7 mouse cellular contexts compared by ENCODE assay signal in the genomic region with DNA sequence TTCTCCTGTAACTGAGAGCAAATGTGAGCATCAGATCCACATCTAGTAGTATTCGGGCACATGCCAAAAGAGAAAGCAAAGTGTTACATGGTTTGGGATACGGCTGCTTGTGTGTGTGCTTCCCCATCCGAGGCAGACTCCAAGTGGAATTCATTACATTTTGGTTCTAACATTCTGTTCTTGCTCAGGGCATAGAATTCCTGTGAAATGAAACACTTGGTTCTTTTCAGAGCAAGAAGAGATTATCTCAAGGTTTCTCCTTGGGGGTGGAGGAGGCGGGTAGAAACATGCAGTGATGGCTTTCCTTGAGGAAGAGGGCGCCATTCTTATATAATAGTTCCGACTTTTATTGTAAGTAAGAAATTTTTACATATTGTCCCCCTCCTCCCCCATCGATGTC. TPM values are rescaled to one million over a fixed set of nuclear protein-coding genes. Genes with fewer than 3 reads are reported as not detected.
DNase-seq lines count a peak whose midpoint lies in the region; ATAC-seq and TF ChIP-seq lines count a peak whose summit lies in the region.

No protein-coding gene starts in this region.

- intact Hi-C loops in left cerebral cortex, adult 2 months (cut with DNase I) = loop anchor here (5.0 kb wide), 1 partner anchor 109 kb away; no protein-coding TSS in a partner anchor
- intact Hi-C loops in left cerebral cortex, postnatal 10 days (cut with DNase I) = loop anchor here (5.0 kb wide), 1 partner anchor 109 kb away; no protein-coding TSS in a partner anchor

- no peak for TF ChIP-seq CTCF in left cerebral cortex, adult 2 months (IDR thresholded peaks at IDR 0.05)
- no peak for TF ChIP-seq CTCF in bone marrow, adult 2 months (IDR thresholded peaks at IDR 0.05; ENCODE audit: control insufficient read depth, insufficient read depth, low read length)
- TF ChIP-seq CTCF in liver, adult 2 months (IDR thresholded peaks at IDR 0.05; ENCODE audit: low read depth, low read length) = no peak

- no peak for TF ChIP-seq POLR2A in bone marrow, adult 2 months (IDR thresholded peaks at IDR 0.05; ENCODE audit: borderline replicate concordance, control insufficient read depth, low read depth, low read length)
- TF ChIP-seq POLR2A in liver, adult 2 months (IDR thresholded peaks at IDR 0.05; ENCODE audit: extremely low read depth, insufficient read depth, low read length) = no peak

- peaks cover 28% of the 10 kb centered on the region for H3K79me2 ChIP-seq in liver, adult 2 months (ENCODE audit: control insufficient read depth, insufficient read depth, low read length)

- no peaks in the 10 kb centered on the region for H3K9me3 ChIP-seq in forebrain, embryonic 11.5 days (ENCODE audit: control insufficient read depth, low read length)

- peaks cover 6% of the 10 kb centered on the region for H3K4me1 ChIP-seq in bone marrow, adult 2 months (ENCODE audit: control insufficient read depth, insufficient read depth, low read length)
- H3K4me1 ChIP-seq in forebrain, embryonic 11.5 days (replicated peaks; ENCODE audit: control insufficient read depth, insufficient read depth, low read length) = peaks cover 6% of the 10 kb centered on the region; the same call in 1 of the 2 replicates
- peaks cover 36% of the 10 kb centered on the region for H3K4me1 ChIP-seq in liver, adult 2 months (ENCODE audit: control insufficient read depth, insufficient read depth, low read length)

- H3K27ac ChIP-seq in left cerebral cortex, adult 2 months = peak overlapping the region; percentile 54
- no peak overlapping the region for H3K27ac ChIP-seq in bone marrow, adult 2 months (ENCODE audit: control insufficient read depth, insufficient read depth, low read depth, low read length, poor library complexity)
- H3K27ac ChIP-seq in forebrain, embryonic 11.5 days (ENCODE audit: low read depth, low read length) = no peak overlapping the region
- no peak overlapping the region for H3K27ac ChIP-seq in liver, adult 2 months (replicated peaks; ENCODE audit: insufficient read depth, low read depth, low read length)

- H3K4me3 ChIP-seq in left cerebral cortex, adult 2 months = peak overlapping the region; percentile 89
- H3K4me3 ChIP-seq in bone marrow, adult 2 months (replicated peaks; ENCODE audit: control insufficient read depth, low read depth, low read length) = peak overlapping the region; percentile 64
- H3K4me3 ChIP-seq in forebrain, embryonic 11.5 days (ENCODE audit: low read depth, low read length) = no peak overlapping the region
- peak overlapping the region; percentile 4; the same call in 1 of the 2 replicates for H3K4me3 ChIP-seq in liver, adult 2 months (ENCODE audit: insufficient read depth, low read depth, low read length)

- WGBS in bone marrow, adult 2 months = 5% methylated on average over 7 of the region's 7 CpGs
- 56% methylated on average over 7 of the region's 7 CpGs for WGBS in forebrain, embryonic 11.5 days
- WGBS in liver, adult 2 months = 41% methylated on average over 7 of the region's 7 CpGs

- no peak for ATAC-seq in forebrain, embryonic 11.5 days (replicated peaks; ENCODE audit: low FRiP score)

- peak overlapping the region; percentile 26; the same call in 1 of the 2 replicates for H3K4me2 ChIP-seq in forebrain, embryonic 11.5 days (ENCODE audit: low read depth, low read length, severe bottlenecking)

- no peaks in the 10 kb centered on the region for H3K27me3 ChIP-seq in forebrain, embryonic 11.5 days (ENCODE audit: control insufficient read depth, insufficient read depth, low read length)
- H3K27me3 ChIP-seq in liver, adult 2 months (ENCODE audit: control insufficient read depth, insufficient read depth, low read length) = no peaks in the 10 kb centered on the region

- no peaks in the 10 kb centered on the region for H3K36me3 ChIP-seq in forebrain, embryonic 11.5 days (ENCODE audit: control insufficient read depth, insufficient read depth, low read length)
- no peaks in the 10 kb centered on the region for H3K36me3 ChIP-seq in liver, adult 2 months (ENCODE audit: control insufficient read depth, insufficient read depth, low read length)

- H3K9ac ChIP-seq in forebrain, embryonic 11.5 days (ENCODE audit: low read length) = no peak overlapping the region
- no peak overlapping the region for H3K9ac ChIP-seq in liver, adult 2 months (ENCODE audit: low read depth, low read length)

- DNase-seq in left cerebral cortex, adult 2 months (ENCODE audit: extremely low spot score in 1 of 2, low spot score in 2 of 2) = no peak
- no peak for DNase-seq in left cerebral cortex, postnatal 10 days (ENCODE audit: extremely low spot score in 1 of 2, low spot score in 2 of 2)
- no peak for DNase-seq in forebrain, embryonic 11.5 days (ENCODE audit: low spot score)
- no peak for DNase-seq in liver, adult 2 months (ENCODE audit: extremely low read depth, low read depth, low spot score)
- DNase-seq in layer of hippocampus, adult 9-11 months = no peak
- no peak for DNase-seq in urinary bladder, postnatal 25 days (ENCODE audit: low spot score)

RNA-seq across cellular contexts. Expression of a gene that starts 30.6 kb away (rescaled TPM):
- total RNA-seq in left cerebral cortex, adult 2 months (2021) = 100 to 1,000 TPM; 142 to 145 TPM
- 10 to 100 TPM; 86.1 to 96.2 TPM for total RNA-seq in left cerebral cortex, postnatal 10 days (2021)
- 76.6 and 131 TPM in 2 replicates for polyA plus RNA-seq in bone marrow, adult 2 months (2011; ENCODE audit: insufficient read depth, insufficient read length, low replicate concordance, missing spikeins)
- polyA plus RNA-seq in forebrain, embryonic 11.5 days (2014; fragmentation: Nextera tagmentation; extraction: Ambion mirVana) = 40.8 and 46.8 TPM in 2 replicates
- 107 and 111 TPM in 2 replicates for total RNA-seq in liver, adult 2 months (2014; rRNA removed)
- 22.6 and 27.3 TPM in 2 replicates for polyA plus RNA-seq in liver, adult 2 months (2012; rRNA removed)
